8 mouse cellular contexts compared by ENCODE assay signal in genomic region chr7:73917633-73918311, GRCm38 (mm10).
DNase-seq lines count a peak whose midpoint lies in the region; ATAC-seq lines count a peak whose summit lies in the region.

No protein-coding gene starts in this region.

- peak; percentile 79 for ATAC-seq in hindbrain, embryonic 13.5 days (ENCODE audit: low FRiP score)

- no peak overlapping the region for H3K4me3 ChIP-seq in hindbrain, embryonic 13.5 days

- peaks cover 42% of the 10 kb centered on the region for H3K4me1 ChIP-seq in hindbrain, embryonic 13.5 days (replicated peaks)

- peak overlapping the region; percentile 72 for H3K27ac ChIP-seq in hindbrain, embryonic 13.5 days

- no peaks in the 10 kb centered on the region for H3K36me3 ChIP-seq in hindbrain, embryonic 13.5 days

- no peaks in the 10 kb centered on the region for H3K27me3 ChIP-seq in hindbrain, embryonic 13.5 days

- intact Hi-C loops in left cerebral cortex, postnatal 4 days (cut with DNase I): no loop called here

- no peaks in the 10 kb centered on the region for H3K9me3 ChIP-seq in hindbrain, embryonic 13.5 days

- no peak overlapping the region for H3K4me2 ChIP-seq in hindbrain, embryonic 13.5 days

- no peak overlapping the region for H3K9ac ChIP-seq in hindbrain, embryonic 13.5 days

- WGBS in hindbrain, embryonic 13.5 days: 34% methylated on average over 9 of the region's 9 CpGs

- peak; percentile 98 for DNase-seq in brain, adult 2 months (ENCODE audit: low read depth, low spot score)
- peak; percentile 88 for DNase-seq in cerebellum, adult 9-11 months
- peak; percentile 60 for DNase-seq in left cerebral cortex, postnatal 4 days
- no peak for DNase-seq in adrenal gland, postnatal 10 days
- DNase-seq in kidney, adult 9 months: no peak
- DNase-seq in adrenal gland, adult 18-20 months (ENCODE audit: low spot score in 2 of 2): no peak
- no peak for DNase-seq in ovary, postnatal 36 days (ENCODE audit: low spot score)

Comparison
In these comparisons a context has a peak if more than half of its experiments do, and no peak if none do; other contexts are left out.
1. DNase-seq: peak in brain, adult 2 months (single experiment), cerebellum, adult 9-11 months (single experiment) and left cerebral cortex, postnatal 4 days (single experiment); none in adrenal gland, postnatal 10 days (single experiment), kidney, adult 9 months (single experiment), adrenal gland, adult 18-20 months (0 of 2) and ovary, postnatal 36 days (single experiment).